Mouse (Mus musculus): Measurements from ENCODE around the gene Dip2c.

The Dip2c gene

DNA sequence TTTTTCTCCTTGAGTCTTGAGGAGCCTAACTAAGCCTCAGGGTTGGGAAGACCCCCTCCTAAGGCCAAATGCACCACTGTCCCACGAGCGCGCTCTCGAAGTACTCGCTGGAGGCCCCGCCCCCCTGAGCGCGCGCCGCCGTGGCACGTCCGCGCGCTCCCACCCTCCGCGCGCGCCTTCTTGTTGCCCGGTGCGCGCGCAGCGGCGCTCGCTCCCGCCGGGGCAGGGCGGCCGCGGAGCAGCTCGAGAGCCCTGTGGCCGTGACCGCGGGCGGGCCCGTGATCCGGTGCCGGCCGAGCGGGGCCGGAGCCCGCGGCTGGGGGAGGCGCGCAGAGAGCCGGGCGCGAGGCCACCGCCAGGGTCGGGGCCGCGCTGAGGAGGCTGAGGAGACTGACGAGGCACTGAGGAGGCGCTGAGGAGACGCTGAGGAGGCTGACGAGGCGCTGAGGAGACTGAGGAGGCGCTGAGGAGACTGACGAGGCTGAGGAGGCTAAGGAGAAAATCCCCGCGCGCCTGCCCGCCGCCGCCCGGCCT, at the start of gene Dip2c:
Dip2c (plus strand) TSS at position 207 of the 534 bp plus-strand sequence.
- in situ Hi-C loops (cut with MseI, MboI) = no loop called here

- in situ Hi-C loops (cut with MseI, MboI) = no loop called here
Measured at GRCm38 (mm10) chr13:9227078-9227477, 49.2 kb upstream of the Dip2c start.

- in situ Hi-C loops (cut with MseI, MboI) = no loop called here
Measured at GRCm38 (mm10) chr13:9237495-9237894, 38.8 kb upstream of the Dip2c start.

GRCm38 (mm10) chr13:9239127-9239526, 37.2 kb upstream of the Dip2c start:
- in situ Hi-C loops (cut with MseI, MboI) = no loop called here

DNA sequence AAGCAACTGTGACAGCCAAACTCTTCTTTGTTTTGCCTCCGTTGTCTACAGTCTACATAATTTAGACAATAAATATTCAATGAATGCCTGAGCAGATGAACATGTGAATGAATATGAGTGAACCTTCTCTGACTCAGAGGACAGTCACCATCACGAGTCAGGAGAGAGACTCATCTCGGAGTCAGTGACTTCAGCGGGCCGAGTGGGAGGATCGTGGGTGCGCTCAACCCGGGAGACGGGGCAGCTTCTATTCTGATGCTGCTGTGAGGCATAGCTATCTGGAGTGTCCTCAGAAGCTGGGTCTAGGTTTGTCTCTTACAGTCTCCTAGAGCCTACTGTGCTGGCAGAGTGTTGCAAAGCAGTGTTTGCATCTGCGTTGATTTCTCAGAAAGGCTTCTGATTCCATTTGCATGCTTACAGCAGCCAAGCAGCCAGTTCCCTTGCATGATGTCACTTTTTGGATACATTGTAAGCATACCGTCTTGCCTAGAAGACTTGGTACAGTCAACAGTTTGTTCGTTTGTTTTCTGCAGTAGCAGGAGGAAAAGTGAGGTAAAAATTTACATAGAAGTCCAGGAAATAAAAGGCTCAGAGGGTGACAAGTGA, 36.6 kb upstream of the Dip2c start:
- in situ Hi-C loops (cut with MseI, MboI) = no loop called here

DNA sequence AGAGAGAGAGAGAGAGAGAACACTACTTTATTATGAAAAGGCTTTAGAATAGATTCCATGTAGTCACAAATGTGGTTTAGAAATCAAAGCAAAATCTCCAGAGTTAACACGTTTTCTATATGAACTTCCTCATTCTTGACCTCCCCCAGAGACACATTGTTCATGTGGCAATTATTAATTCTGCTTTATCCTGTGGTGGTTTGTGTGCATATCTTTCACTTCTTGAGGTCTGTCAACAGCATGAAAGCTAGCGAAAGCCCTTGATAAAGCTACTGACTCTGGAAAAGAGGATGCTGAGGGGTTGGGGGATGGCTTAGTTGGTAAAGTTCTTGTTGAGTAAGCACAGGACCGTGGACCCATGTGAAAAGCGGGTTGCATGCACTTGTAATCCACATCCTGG, 14.6 kb upstream of the Dip2c start:
- in situ Hi-C loops (cut with MseI, MboI) = no loop called here

DNA sequence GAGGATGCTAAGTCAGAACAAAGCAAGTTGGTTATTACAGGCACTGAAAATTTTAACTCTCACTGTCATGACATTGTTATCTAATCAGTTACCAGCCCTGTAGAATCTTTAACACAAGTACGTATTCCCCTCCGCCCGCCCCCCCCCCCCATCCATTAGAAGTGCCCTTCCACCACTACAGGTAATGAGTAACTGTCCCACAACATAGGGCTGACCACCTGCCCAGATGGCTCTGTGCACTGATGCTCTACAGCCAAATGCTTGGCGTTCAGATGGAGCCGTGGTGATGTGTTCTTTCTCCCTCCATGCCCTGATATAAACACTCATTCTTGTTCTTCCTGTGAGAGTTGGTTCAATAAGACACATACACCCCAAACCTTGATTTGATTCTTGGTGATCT, 10.8 kb upstream of the Dip2c start:
- in situ Hi-C loops (cut with MseI, MboI) = no loop called here

DNA sequence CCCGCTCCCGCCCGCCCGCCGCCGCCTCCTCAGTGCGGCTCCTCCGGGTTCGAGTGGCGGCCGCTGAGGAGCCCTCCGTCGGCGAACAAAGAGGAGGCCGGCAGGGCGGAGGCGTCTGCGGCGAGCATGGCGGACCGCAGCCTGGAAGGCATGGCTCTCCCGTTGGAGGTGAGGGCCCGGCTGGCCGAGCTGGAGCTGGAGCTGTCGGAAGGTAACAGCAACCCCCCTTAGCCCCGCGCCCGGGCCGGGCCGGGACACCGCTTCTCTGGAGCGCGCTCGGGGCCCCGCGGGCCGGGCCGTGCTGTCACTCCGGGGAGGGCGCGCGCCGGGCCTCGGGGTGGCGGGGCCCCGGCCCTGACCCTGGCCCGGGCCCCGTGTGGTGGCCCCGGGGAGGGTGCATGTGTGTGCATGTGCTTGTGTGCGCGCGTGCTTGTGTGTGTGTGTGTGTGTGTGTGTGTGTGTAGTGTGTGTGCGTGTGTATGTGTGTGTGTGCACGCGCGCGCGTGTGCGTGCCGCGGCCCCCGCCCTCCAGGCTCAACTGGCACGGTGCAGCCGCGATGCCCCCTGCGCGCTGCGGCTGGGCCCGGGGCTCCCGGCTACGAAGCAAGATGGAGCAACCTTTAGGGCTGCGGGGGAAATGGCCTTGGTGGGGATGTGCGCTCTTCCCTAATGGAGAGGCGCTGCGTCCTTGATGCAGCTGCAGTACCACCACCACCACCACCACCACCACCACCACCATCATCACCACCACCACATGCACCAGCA, 710 bp downstream of the Dip2c start:
- in situ Hi-C loops (cut with MseI, MboI) = no loop called here

- in situ Hi-C loops (cut with MseI, MboI) = no loop called here
Measured at GRCm38 (mm10) chr13:9277621-9277960, 1.3 kb downstream of the Dip2c start.

DNA sequence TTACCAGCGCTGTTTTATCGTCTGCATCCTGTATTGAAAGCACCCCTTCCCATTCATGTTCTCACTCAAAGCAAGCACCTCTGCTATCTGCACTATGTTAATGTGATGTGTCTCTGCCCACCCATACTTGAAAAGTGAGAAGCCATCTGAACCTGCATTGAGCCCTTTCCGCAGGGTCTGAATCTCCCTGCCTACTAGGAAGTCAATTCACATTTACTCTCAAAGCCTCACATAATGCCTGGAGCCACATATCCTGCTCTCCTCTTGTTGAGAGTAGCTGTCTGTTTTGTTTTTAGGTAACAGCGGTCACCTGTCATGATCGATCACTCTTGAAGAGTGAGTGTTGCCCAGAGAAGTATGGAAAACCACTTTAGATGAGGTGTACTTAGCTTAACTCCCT, 2.3 kb downstream of the Dip2c start:
- in situ Hi-C loops (cut with MseI, MboI) = no loop called here

DNA sequence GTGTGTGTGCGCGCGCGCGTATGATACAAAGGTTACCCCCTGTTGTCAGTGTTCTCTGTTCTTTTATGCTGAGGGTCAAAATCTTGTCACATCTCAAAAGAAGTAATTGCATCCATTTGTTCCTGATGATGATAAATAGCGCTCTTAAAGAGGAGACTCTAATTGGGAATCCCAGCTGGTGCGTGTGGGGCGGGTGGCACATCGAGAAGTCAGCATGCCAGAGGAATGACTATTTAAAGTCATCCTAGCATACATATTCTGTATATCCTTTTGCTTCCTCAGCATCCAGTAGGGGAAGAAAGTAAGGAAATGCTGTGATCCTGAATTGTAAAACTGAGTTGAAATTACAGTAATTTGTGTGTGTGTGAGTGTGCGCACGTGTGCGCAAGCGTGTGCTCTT, 6.7 kb downstream of the Dip2c start:
- in situ Hi-C loops (cut with MseI, MboI) = no loop called here

GRCm38 (mm10) chr13:9289916-9290315, 13.6 kb downstream of the Dip2c start:
- in situ Hi-C loops (cut with MseI, MboI) = no loop called here

- in situ Hi-C loops (cut with MseI, MboI) = no loop called here
Measured at GRCm38 (mm10) chr13:9296285-9296684, 20.0 kb downstream of the Dip2c start.

- in situ Hi-C loops (cut with MseI, MboI) = no loop called here
Measured at GRCm38 (mm10) chr13:9297266-9297665, 20.9 kb downstream of the Dip2c start.

DNA sequence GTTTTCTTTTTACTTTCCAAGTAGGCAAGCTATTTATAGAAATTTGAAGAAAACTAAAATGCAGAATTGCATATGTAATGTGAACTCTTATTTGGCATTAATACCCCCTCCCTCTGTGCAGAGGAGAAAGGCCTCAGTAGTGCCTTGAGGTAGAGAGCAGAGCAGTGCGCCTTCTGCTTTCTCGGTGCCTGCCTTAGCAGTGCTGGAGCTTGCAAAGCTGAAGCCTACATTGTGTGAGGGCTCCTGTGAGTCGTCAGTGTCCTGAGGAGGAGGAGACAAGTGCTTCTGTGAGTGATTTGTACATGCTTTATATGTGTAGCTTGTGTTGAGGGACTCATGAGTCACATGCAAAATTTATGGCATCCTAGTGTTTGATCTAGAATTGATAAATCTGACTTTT, 21.4 kb downstream of the Dip2c start:
- in situ Hi-C loops (cut with MseI, MboI) = no loop called here

GRCm38 (mm10) chr13:9299657-9300056, 23.3 kb downstream of the Dip2c start:
- in situ Hi-C loops (cut with MseI, MboI) = no loop called here

DNA sequence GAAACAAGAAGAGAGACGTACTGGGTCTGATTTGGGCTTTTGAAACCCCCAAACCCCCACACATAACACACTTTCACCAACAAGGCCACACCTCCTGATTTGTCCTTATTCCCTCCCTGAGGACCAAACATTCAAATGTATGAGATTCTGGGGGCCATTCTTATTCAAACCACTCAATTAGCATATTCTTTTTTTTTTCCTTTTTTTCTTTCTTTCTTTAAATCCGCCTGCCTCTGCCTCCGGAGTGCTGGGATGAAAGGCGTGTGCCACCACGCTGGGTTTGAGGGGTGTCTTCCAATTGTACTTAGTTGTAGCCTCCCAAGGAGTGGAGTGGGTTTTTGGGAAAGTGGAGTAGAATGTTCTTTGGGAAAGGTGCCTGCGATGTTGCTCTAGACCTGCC, 32.5 kb downstream of the Dip2c start:
- in situ Hi-C loops (cut with MseI, MboI) = no loop called here

DNA sequence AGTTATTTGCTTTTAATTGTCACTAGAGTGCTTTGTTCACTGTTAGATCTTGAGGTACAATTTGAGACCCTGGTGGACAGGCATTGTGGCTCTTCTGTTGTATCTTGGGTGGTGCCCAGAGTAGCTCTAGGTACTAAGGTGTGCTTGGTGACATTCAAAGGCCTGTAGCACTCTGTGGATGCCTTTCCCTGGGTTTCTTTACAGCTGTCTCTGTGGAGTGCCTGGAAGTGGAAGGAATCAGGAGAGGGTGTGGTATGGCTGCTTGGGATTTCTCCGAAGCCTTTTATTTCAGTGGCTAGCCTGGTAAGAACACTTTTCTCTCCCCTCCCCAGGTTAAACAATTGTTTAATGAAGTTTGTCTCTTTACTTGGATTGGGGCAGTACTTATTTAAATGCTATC, 34.5 kb downstream of the Dip2c start:
- in situ Hi-C loops (cut with MseI, MboI) = no loop called here

DNA sequence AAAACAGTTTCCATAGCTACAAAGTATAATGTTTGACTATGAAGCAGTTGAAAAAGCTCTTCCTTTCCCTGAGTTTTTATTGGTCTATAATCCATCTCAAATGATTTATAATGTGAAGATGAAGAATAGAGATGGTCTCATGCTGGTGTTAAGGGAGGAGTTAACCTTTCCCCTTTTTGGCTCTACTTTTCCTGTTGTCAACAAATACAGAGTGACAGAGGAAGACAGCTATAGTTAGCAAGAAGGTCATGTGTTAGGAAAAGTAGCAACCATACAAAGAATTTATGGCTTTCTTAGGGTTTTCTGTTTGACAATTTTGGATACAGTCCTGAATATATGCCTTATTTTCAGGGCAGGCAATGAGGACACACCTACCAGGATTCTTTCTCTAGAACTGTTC, 36.6 kb downstream of the Dip2c start:
- in situ Hi-C loops (cut with MseI, MboI) = no loop called here

DNA sequence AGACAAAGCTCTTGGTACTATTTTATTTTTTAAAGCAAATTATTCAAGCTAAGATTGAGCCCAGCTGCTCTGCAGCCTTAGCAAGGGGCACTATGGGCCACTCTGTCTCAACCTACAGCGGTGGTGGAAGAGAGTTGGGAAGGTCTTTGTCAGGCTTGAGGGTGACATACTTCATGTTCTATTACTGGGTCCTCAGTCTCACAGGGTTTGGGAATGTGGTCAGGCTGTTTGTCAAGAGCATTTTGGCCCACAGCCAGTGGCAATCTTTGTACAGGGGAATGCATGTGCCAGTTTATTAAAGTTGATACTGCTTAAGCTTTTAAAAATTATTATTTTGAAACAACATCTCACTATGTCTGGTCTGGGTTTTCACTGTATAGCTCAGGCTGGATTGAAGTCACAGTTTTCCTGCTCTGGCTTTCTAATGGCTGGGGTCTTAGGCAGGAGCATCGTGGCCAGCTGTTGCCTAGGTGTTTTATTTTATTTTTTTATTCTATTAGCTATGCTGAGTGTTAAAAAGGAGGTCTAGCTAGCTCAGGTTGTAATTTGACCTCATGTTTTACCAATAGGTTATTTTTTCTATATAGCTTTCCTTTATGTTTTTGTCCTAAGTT, 37.9 kb downstream of the Dip2c start:
- in situ Hi-C loops (cut with MseI, MboI) = no loop called here

DNA sequence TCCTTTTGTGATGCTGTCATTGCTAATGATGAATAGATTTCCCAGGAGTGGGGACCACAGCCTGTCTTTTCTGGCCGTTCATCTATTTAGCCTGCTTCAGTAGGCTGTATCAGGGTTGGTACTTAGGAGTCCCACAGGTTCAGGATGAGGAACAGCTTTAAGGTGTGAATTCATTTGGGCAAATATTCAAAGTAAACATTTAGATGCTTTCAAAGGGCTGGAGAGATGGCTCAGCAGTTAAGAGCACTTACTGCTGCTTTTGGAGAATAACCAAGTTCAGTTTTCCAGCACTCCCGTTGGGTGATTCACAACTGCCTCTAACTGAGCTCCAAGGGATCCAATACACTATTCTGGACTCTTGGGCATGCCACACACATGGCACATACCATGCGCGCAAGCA, 38.4 kb downstream of the Dip2c start:
- in situ Hi-C loops (cut with MseI, MboI) = no loop called here

GRCm38 (mm10) chr13:9319745-9320144, 43.4 kb downstream of the Dip2c start:
- in situ Hi-C loops (cut with MseI, MboI) = no loop called here

DNA sequence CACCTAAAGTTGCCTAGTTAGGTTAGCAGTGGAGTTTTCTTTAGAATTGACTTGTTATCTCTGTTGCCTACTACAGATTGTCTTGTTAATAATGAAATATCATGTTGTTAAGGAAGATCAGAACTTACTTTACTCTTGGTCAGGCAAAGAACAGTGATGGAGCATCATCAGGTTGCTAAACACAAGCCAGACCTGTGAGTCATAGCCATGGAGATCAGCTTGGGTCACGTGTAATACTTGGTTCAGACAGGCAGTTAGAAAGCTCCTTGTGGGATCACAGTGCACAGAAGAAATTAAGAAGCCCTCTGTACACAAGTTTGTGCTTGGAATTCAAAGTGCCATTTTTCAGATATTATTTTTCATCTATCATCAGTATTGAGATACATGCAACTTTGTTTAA, 48.9 kb downstream of the Dip2c start:
- in situ Hi-C loops (cut with MseI, MboI) = no loop called here
